Mouse (Mus musculus) cerebellum, adult (tissue): ENCODE results near the gene Etv3.
"Not testable (repeated sequence)": the region's sequence is repeated elsewhere in the genome, so short reads cannot be mapped to it uniquely, and the experiment has no call there.

Experiments used
- ATAC-seq: cut with Nextera tagmentation; 2 replicates; pipeline ENCODE4 v1.9.2; 2017; ENCODE audit warnings: mild to moderate bottlenecking, moderate library complexity, mixed read lengths; ENCODE audit not compliant: insufficient number of reproducible peaks, low FRiP score, low TSS enrichment

Gene Etv3

GRCm38 (mm10) chr3:87525043-87525836 is at the start of gene Etv3:
Etv3 (plus strand) TSS chr3:87525407.
- ATAC-seq, result peak; percentile 97

DNA sequence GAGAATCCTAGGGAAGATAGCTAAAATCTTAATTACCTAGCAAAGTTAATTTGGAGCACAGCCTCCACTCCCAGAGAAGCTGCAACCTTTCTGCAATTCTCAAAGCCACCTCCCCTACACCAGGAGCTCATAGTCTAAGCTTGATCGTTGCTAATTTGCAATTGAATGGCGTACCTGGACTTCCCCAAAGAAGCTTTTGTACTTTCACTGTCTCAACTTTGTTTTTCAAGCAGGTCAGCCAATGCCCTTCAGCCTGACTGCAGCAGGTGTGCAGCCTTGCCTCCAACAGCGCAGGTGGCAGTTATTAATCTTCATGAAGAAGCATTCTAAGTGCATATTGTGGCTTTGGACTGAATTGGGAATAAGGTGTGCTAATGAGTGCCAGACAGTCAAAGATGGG is 47.3 kb upstream of the Etv3 start:
- ATAC-seq, result not testable (repeated sequence)

GRCm38 (mm10) chr3:87478596-87478995 is 46.6 kb upstream of the Etv3 start:
- not testable (repeated sequence) for ATAC-seq

GRCm38 (mm10) chr3:87479230-87479629 is 46.0 kb upstream of the Etv3 start:
- ATAC-seq, result not testable (repeated sequence)

GRCm38 (mm10) chr3:87487392-87487791 is 37.8 kb upstream of the Etv3 start:
- ATAC-seq, result no peak

- ATAC-seq, result no peak
Measured at GRCm38 (mm10) chr3:87487911-87488310, 37.3 kb upstream of the Etv3 start.

GRCm38 (mm10) chr3:87498266-87498665 is 26.9 kb upstream of the Etv3 start:
- no peak for ATAC-seq

DNA sequence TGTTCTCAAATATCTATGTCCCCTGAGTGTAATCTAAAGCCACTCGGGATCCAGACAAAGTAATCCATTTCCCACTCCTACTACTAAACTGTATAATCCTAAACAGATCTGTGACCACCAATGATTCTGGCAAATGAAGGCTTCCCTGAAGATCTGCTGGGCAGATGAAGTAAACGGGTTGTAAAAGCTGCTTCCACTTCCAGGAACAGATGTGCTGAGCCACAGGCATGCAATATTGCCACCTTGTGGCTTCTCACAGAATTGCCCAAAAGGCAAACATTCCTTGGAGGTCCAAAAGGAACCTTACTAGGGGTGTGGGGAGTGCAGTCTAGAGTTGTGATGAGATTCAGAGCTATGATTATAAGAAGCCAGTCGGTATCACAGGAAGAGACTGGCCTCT is 26.1 kb upstream of the Etv3 start:
- ATAC-seq, result 0 out of 2 replicates have a peak, but pooled peaks have one; percentile 23

GRCm38 (mm10) chr3:87500088-87501055 is 24.8 kb upstream of the Etv3 start:
- ATAC-seq, result no peak

GRCm38 (mm10) chr3:87501151-87501550 is 24.1 kb upstream of the Etv3 start:
- no peak for ATAC-seq

- ATAC-seq, result no peak
Measured at GRCm38 (mm10) chr3:87502771-87503170, 22.4 kb upstream of the Etv3 start.

- no peak; the same call in 1 of the 2 replicates for ATAC-seq
Measured at GRCm38 (mm10) chr3:87504330-87504729, 20.9 kb upstream of the Etv3 start.

DNA sequence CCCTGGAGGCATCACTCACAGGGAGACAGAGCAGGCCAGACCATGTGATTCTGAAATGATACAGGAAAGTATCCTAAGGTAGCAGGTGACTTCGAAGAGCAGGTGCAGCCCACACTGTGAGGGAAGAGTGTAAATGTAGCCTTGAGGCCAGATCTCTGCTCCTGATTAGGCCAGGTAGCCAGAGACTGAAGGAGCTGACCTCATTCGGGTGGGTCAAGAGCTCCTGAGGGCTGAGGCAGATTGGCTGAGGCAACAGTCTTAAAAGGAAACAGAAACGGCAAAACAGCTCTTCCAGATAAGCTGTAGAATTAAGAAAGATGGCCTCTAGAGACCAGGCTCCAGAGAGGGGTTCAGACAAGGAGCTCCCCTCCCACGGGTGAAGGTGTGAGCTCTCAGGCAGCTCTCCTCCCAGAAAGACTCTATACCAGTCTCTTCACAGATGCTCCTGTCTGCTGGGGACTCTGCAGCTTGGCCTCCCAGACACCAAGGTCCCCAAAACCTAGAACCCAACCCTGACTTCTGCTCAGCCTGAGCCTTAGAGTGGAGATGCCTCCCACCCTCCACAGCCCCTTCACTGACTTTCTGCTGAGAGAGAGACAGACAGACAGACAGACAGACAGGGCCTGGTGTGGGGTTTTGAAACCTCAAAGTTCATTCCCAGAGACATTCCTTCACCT is 20.3 kb upstream of the Etv3 start:
- ATAC-seq, result no peak

DNA sequence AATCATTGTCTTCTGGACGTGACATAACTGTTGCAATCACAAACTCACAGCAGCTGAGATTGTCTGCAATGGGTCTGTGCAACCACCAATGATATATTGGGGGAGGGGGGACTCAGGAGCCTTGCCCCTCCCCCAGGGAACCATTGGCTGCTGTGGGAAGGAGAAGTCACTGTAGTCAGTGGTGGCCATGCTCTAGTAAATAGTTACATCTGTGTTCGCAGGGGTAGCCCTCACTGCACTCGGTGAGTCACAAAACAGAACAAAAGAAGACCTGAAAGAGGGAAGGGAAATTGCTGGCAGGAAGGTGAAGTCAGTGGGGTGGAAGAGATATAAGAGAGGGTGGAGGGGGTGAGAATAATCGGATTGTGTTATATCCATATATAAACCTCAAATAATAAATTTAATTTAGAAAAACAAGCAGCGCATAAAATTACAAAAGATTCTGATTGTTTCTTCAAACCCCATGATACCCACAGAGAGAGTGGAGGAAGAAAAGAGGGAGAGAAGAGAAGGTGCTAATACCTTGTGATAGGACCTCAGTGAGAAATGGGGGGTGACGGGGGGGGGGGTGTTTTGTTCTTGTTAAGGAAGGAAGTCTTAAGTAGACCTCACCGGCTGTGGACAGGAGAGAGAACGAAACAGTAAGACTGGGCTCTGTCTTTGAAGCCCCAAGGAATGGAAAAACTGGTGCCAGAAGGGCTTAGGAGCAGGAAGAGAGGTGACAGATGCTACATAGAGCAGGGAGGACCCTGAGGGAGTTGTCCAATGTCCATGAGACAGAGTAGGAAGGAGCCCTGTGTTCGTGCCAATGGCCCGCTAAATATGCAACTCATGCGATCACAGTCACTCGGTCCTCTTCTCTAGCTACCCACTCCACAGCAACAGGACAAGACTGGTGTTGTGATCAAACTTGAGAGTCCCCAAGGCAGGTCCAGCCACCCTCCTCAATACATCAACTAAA is 18.5 kb upstream of the Etv3 start:
- ATAC-seq, result no peak

DNA sequence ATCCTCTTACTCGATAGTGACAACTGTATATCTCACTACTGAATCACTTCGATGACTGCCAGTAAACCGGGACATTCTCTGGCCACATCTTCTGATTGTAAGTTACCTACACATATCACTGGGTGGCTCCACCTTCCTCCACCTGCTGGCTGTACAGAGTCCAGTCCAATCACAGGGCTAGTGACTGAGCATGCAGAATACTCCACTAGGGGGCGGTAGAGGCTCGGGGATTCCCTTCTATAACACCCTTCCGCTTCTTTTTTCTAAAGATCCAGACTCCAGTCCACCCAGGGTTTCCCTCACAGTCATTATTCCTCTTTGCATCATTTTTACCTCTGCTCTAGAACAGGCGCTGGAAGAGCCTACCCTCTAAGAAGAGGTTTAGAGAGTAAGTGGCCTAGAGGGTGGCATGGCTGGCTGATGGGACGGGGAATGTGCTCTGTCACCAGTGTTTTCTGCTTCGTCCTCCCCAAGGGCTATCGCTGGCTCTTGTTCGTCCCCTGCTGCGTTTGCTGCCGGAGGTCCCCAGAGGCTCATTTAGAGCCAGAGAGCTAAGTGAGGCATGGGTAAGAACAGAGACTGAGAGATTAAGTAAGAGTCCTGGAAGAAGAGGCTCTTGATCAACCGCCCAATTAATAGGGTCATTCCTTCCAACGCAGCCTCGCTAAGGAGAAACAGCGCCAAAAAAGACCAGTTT is 16.9 kb upstream of the Etv3 start:
- ATAC-seq, result peak; percentile 81

GRCm38 (mm10) chr3:87509061-87509460 is 16.1 kb upstream of the Etv3 start:
- ATAC-seq, result no peak

DNA sequence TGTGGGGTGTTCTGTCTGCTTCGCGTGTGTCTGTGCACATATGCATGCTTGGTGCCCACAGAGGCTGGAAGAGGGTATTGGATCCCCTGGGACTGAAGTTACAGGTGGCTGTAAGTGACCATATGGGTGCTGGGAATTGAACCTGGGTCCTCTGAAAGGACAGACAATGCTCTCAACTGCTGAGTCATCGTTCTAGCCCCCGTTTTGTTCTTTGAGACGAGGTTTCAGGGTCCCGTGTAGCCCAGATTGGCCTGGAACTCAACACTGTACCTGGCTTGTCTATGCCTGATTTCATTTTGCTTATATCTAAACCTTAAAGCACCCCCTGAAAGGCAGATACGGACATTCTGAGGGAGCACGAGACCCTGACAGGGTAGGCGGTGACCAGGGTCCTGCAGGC is 14.4 kb upstream of the Etv3 start:
- no peak for ATAC-seq

GRCm38 (mm10) chr3:87511971-87512765 is 13.0 kb upstream of the Etv3 start:
- ATAC-seq, result no peak
